Mouse (Mus musculus) ovary, postnatal 10 days (tissue): ENCODE results near the gene Itgb5.
A peak's percentile ranks its signal among the peaks of the same experiment; 100 is the strongest.

Source experiments
- DNase-seq: peaks from one replicate; pipeline ENCODE4 v3.0.0; 2022; ENCODE audit warnings: low spot score

Itgb5 gene

GRCm38 (mm10) chr16:33829301-33829831 is at the start of gene Itgb5:
Gene Itgb5, plus strand, starts transcription at chr16:33829665.
- DNase-seq: peak; percentile 75

GRCm38 (mm10) chr16:33781789-33782728 is 47.4 kb upstream of the Itgb5 start:
- DNase-seq: no peak

- no peak for DNase-seq
Measured at GRCm38 (mm10) chr16:33782729-33783091, 46.8 kb upstream of the Itgb5 start.

GRCm38 (mm10) chr16:33784547-33784946 is 44.9 kb upstream of the Itgb5 start:
- DNase-seq: no peak

- no peak for DNase-seq
Measured at GRCm38 (mm10) chr16:33785092-33785704, 44.3 kb upstream of the Itgb5 start.

GRCm38 (mm10) chr16:33786657-33787390 is 42.6 kb upstream of the Itgb5 start:
- no peak for DNase-seq

- no peak for DNase-seq
Measured at GRCm38 (mm10) chr16:33793846-33794791, 35.3 kb upstream of the Itgb5 start, which contains the start of gene Muc13. Gene Muc13, plus strand, starts transcription at chr16:33794037.

- no peak for DNase-seq
Measured at GRCm38 (mm10) chr16:33795106-33795505, 34.4 kb upstream of the Itgb5 start.

- DNase-seq: no peak
Measured at GRCm38 (mm10) chr16:33795887-33796286, 33.6 kb upstream of the Itgb5 start.

GRCm38 (mm10) chr16:33796756-33797155 is 32.7 kb upstream of the Itgb5 start:
- no peak for DNase-seq

GRCm38 (mm10) chr16:33797860-33798259 is 31.6 kb upstream of the Itgb5 start:
- peak; percentile 13 for DNase-seq

GRCm38 (mm10) chr16:33810002-33810401 is 19.5 kb upstream of the Itgb5 start:
- no peak for DNase-seq

GRCm38 (mm10) chr16:33818413-33819165 is 10.9 kb upstream of the Itgb5 start:
- no peak for DNase-seq

- DNase-seq: peak; percentile 72
Measured at GRCm38 (mm10) chr16:33820269-33821178, 8.9 kb upstream of the Itgb5 start.

GRCm38 (mm10) chr16:33824603-33825002 is 4.9 kb upstream of the Itgb5 start:
- DNase-seq: no peak

GRCm38 (mm10) chr16:33828496-33828895 is 969 bp upstream of the Itgb5 start:
- no peak for DNase-seq

- DNase-seq: peak; percentile 33
Measured at GRCm38 (mm10) chr16:33829842-33830511, 512 bp downstream of the Itgb5 start.

- DNase-seq: no peak
Measured at GRCm38 (mm10) chr16:33830512-33831105, 1.1 kb downstream of the Itgb5 start.
